Mouse (Mus musculus) brain, embryonic 14.5 days (tissue): ENCODE measurements around the gene Arhgap9.

Source experiments
- CTCF ChIP-seq: fragments of 200-500 bp; IDR thresholded peaks from 2 replicates; pipeline ENCODE4 v1.5.1; 2012; ENCODE audit warnings: inconsistent platforms, mild to moderate bottlenecking, moderate library complexity, borderline replicate concordance; ENCODE audit not compliant: insufficient read depth, insufficient read length; ENCODE audit errors: extremely low read depth
- POLR2A ChIP-seq: fragments of 200-500 bp; IDR thresholded peaks from 2 replicates; pipeline ENCODE4 v1.6.1; 2012; ENCODE audit warnings: mild to moderate bottlenecking, inconsistent platforms, borderline replicate concordance; ENCODE audit not compliant: poor library complexity, insufficient read depth, insufficient read length, severe bottlenecking; ENCODE audit errors: extremely low read depth

DNA sequence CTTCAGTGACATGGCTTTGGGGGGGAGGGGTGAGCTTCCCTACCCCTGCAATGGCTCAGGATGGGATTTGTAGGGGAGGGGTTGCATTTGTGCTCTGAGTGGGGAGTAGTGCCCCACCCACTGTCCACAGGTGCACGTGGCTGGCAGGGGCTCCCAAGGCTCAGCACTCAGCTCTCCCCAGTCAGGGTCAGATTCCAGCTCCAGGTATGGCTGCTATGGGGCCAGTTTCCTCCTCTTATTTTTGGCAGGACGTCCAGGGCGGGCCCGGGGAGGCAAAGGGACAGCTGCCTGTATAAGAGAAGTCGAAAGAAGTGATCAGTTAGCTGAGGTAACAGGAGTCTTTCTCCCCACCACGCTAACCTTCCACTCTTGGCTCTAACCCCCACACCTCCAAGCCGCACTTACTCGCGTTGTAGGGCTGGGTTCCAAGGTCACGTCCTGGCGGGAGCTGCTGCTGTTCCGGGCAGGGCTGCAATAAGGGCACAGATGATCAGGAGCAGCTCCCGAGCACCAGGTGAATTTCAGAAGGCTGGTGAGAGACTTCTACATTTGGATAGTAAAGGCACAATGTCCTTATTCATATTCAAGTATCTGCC, 39.0 kb upstream of the Arhgap9 start:
- TF ChIP-seq POLR2A (no peak), CTCF (no peak)
